Mouse (Mus musculus): Measurements from ENCODE around the gene Tcf20. TPM values are rescaled to one million over a fixed set of nuclear protein-coding genes. Genes with fewer than 3 reads are reported as not detected.

Tcf20 gene
- total and polyA plus RNA-seq, 3 experiments, result 34.7 to 92.0 (median 91.8) TPM

- Histone ChIP-seq H3K9ac (ENCODE audit: control insufficient read depth, low read depth, low read length, poor library complexity, severe bottlenecking) (no peak overlapping the region), H3K4me3 (ENCODE audit: control insufficient read depth in 1 of 2, insufficient read depth in 1 of 2, low read depth in 2 of 2, low read length in 2 of 2) (no peak overlapping the region), H3K9me3 (replicated peaks; ENCODE audit: insufficient read depth, low read length) (no peaks in the 10 kb centered on the region), H3K4me1 (ENCODE audit: control insufficient read depth in 1 of 2, insufficient read depth in 2 of 2, low read length in 2 of 2) (peaks cover 0 to 9% of the 10 kb centered on the region in 2 experiments; a peak in 1 of 4 replicates), H3K27ac (ENCODE audit: control insufficient read depth, low read depth, low read length) (no peak overlapping the region), H3K36me3 (ENCODE audit: control insufficient read depth in 1 of 2, insufficient read depth in 2 of 2, low read length in 2 of 2) (peaks cover 0 to 3% of the 10 kb centered on the region in 2 experiments; a peak in 1 of 4 replicates), H3K79me2 (ENCODE audit: control insufficient read depth, insufficient read depth, low read length, poor library complexity) (no peaks in the 10 kb centered on the region), H3K27me3 (ENCODE audit: control insufficient read depth in 1 of 2, insufficient read depth in 2 of 2, low read length in 2 of 2) (peaks cover 5 to 10% of the 10 kb centered on the region in 2 experiments)
- DNase-seq (ENCODE audit: low read depth, low spot score), result no peak
- no peak for TF ChIP-seq MAFK (IDR thresholded peaks at IDR 0.05; ENCODE audit: borderline replicate concordance, low read depth, low read length)
- no peak for TF ChIP-seq NRF1 (IDR thresholded peaks at IDR 0.05; ENCODE audit: insufficient read depth, low read depth, low read length, poor library complexity, severe bottlenecking)
- TF ChIP-seq ZMIZ1 (IDR thresholded peaks at IDR 0.05; ENCODE audit: low read depth, low read length), result no peak
- TF ChIP-seq ZNF384 (IDR thresholded peaks at IDR 0.05; ENCODE audit: low read depth, low read length), result no peak
- no peak for TF ChIP-seq E2F4 (IDR thresholded peaks at IDR 0.05; ENCODE audit: borderline replicate concordance, low read depth, low read length)
- no peak for TF ChIP-seq ELF1 (IDR thresholded peaks at IDR 0.05; ENCODE audit: low read depth, low read length)
- no peak for TF ChIP-seq POLR2AphosphoS5 (IDR thresholded peaks at IDR 0.05; ENCODE audit: borderline replicate concordance, low read depth, low read length)
- TF ChIP-seq MYB (IDR thresholded peaks at IDR 0.05; ENCODE audit: low read depth, low read length), result no peak
- no peak for TF ChIP-seq MXI1 (IDR thresholded peaks at IDR 0.05; ENCODE audit: low read depth, low read length)
- no peak for TF ChIP-seq MAX (IDR thresholded peaks at IDR 0.05; ENCODE audit: low read length)
- no peak for TF ChIP-seq BHLHE40 (IDR thresholded peaks at IDR 0.05; ENCODE audit: borderline replicate concordance, low read depth, low read length)
- no peak for TF ChIP-seq GABPA (IDR thresholded peaks at IDR 0.05; ENCODE audit: low read depth, low read length)
- no peak for TF ChIP-seq ETS1 (IDR thresholded peaks at IDR 0.05; ENCODE audit: low read depth, low read length)
- TF ChIP-seq TAL1 (IDR thresholded peaks at IDR 0.05; ENCODE audit: low read length), result no peak
These were observed 76.4 kb downstream of the Tcf20 start for GRCm38 (mm10) chr15:82911001-82911964.

- no peak overlapping the region for H3K4me3 ChIP-seq (ENCODE audit: control insufficient read depth in 1 of 2, insufficient read depth in 1 of 2, low read depth in 2 of 2, low read length in 2 of 2)
- no peaks in the 10 kb centered on the region for H3K9me3 ChIP-seq (replicated peaks; ENCODE audit: insufficient read depth, low read length)
- H3K4me1 ChIP-seq (ENCODE audit: control insufficient read depth in 1 of 2, insufficient read depth in 2 of 2, low read length in 2 of 2), result peaks cover 0 to 9% of the 10 kb centered on the region in 2 experiments; a peak in 1 of 4 replicates
- no peak overlapping the region for H3K27ac ChIP-seq (ENCODE audit: control insufficient read depth, low read depth, low read length)
- no peak overlapping the region for H3K9ac ChIP-seq (ENCODE audit: control insufficient read depth, low read depth, low read length, poor library complexity, severe bottlenecking)
- H3K79me2 ChIP-seq (ENCODE audit: control insufficient read depth, insufficient read depth, low read length, poor library complexity), result no peaks in the 10 kb centered on the region
- no peak for DNase-seq (ENCODE audit: low read depth, low spot score)
- H3K27me3 ChIP-seq (ENCODE audit: control insufficient read depth in 1 of 2, insufficient read depth in 2 of 2, low read length in 2 of 2), result peaks cover 5 to 10% of the 10 kb centered on the region in 2 experiments
- H3K36me3 ChIP-seq (ENCODE audit: control insufficient read depth in 1 of 2, insufficient read depth in 2 of 2, low read length in 2 of 2), result peaks cover 0 to 3% of the 10 kb centered on the region in 2 experiments; a peak in 1 of 4 replicates
- TF ChIP-seq CHD2 (IDR thresholded peaks at IDR 0.05; ENCODE audit: low read length) (no peak), POLR2AphosphoS2 (IDR thresholded peaks at IDR 0.05; ENCODE audit: low read length) (no peak), TAL1 (IDR thresholded peaks at IDR 0.05; ENCODE audit: low read length) (no peak), TCF12 (IDR thresholded peaks at IDR 0.05; ENCODE audit: low read depth, low read length) (no peak), ZKSCAN1 (IDR thresholded peaks at IDR 0.05; ENCODE audit: low read depth, low read length) (no peak), RAD21 (IDR thresholded peaks at IDR 0.05; ENCODE audit: low read depth, low read length) (no peak), KAT2A (conservative IDR thresholded peaks at IDR 0.05; ENCODE audit: low read depth, low read length) (no peak), POLR2A (IDR thresholded peaks at IDR 0.05; ENCODE audit: control insufficient read depth in 1 of 2, insufficient read depth in 1 of 2, low read depth in 1 of 2, low read length in 2 of 2, poor library complexity in 1 of 2) (no peak), POLR2AphosphoS5 (IDR thresholded peaks at IDR 0.05; ENCODE audit: borderline replicate concordance, low read depth, low read length) (no peak), GATA1 (IDR thresholded peaks at IDR 0.05; ENCODE audit: low read depth, low read length) (no peak)
These were observed 77.1 kb downstream of the Tcf20 start for GRCm38 (mm10) chr15:82910596-82910995.

Data from MEL (cell line).